ENCODE assay signal across 8 mouse cellular contexts in the genomic region with DNA sequence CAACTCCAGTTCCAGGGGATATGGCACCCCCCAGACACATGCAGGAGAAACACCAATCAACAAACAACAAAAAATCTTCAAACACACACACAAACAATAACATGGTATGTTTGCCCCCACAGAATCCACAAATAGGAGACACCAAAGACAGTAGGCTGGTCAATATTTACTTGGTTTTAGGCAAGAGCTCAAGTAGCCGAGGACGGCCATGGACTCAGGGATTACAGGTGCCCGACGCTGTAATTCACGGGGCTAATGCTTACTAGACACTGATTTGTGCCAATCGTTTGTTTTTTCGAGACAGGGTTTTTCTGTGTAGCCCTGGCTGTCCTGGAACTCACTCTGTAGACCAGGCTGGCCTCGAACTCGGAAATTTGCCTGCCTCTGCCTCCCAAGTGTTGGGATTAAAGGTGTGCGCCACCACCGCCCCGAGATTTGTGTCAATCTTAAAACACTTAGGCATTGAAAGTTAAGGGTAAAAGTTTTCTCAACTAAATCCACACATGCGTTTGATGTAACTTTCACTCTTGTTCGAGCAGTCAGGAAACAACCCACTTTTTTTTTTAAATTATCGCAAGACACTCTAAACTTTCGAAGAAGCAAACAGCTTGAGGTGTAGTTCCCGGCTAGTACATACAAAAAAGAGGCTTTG. TPM values are rescaled to one million over a fixed set of nuclear protein-coding genes. Genes with fewer than 3 reads are reported as not detected.
A peak's percentile ranks its signal among the peaks of the same experiment; 100 is the strongest.
DNase-seq lines count a peak whose midpoint lies in the region; ATAC-seq and TF ChIP-seq lines count a peak whose summit lies in the region.

No protein-coding gene starts in this region.

- DNase-seq in frontal cortex, adult 2 months (ENCODE audit: extremely low spot score in 1 of 2, low spot score in 1 of 2) = no peak
- DNase-seq in c-Kit-positive CD71-positive TER-119-positive erythroid progenitor cells, embryonic 14.5 days (ENCODE audit: low spot score) = no peak
- DNase-seq in kidney, postnatal 14 days = no peak

- WGBS in limb, embryonic 12.5 days = 39% methylated on average over 17 of the region's 17 CpGs
- 22% methylated on average over 17 of the region's 17 CpGs for WGBS in stomach, embryonic 14.5 days

- peak overlapping the region; percentile 100 for H3K9ac ChIP-seq in limb, embryonic 12.5 days (replicated peaks)
- peak overlapping the region; percentile 100 for H3K9ac ChIP-seq in stomach, embryonic 14.5 days (replicated peaks; ENCODE audit: low read depth, low read length)

- no peak for TF ChIP-seq CTCF in embryonic fibroblast, embryonic 13.5 days (IDR thresholded peaks at IDR 0.05; ENCODE audit: borderline replicate concordance, insufficient read depth, low read length)

- no peaks in the 10 kb centered on the region for H3K27me3 ChIP-seq in megakaryocyte, embryonic 14.5 days (replicated peaks)
- no peaks in the 10 kb centered on the region for H3K27me3 ChIP-seq in limb, embryonic 12.5 days
- no peaks in the 10 kb centered on the region for H3K27me3 ChIP-seq in stomach, embryonic 14.5 days (ENCODE audit: control insufficient read depth, insufficient read depth, low read length)

- H3K9me3 ChIP-seq in megakaryocyte, embryonic 14.5 days = no peaks in the 10 kb centered on the region
- peaks cover 3% of the 10 kb centered on the region; the same call in 1 of the 2 replicates for H3K9me3 ChIP-seq in limb, embryonic 12.5 days
- no peaks in the 10 kb centered on the region for H3K9me3 ChIP-seq in stomach, embryonic 14.5 days (ENCODE audit: control insufficient read depth, low read depth, low read length)

- H3K36me3 ChIP-seq in megakaryocyte, embryonic 14.5 days (replicated peaks; ENCODE audit: low read length) = peaks cover 10% of the 10 kb centered on the region
- peaks cover 25% of the 10 kb centered on the region for H3K36me3 ChIP-seq in limb, embryonic 12.5 days
- peaks cover 11% of the 10 kb centered on the region for H3K36me3 ChIP-seq in stomach, embryonic 14.5 days (ENCODE audit: control insufficient read depth, insufficient read depth, low read length)

- peak overlapping the region; percentile 99 for H3K4me3 ChIP-seq in megakaryocyte, embryonic 14.5 days (replicated peaks)
- H3K4me3 ChIP-seq in embryonic fibroblast, embryonic 13.5 days (ENCODE audit: insufficient read depth, low read length) = peak overlapping the region; percentile 97
- peak overlapping the region; percentile 96 for H3K4me3 ChIP-seq in limb, embryonic 12.5 days (replicated peaks)
- peak overlapping the region; percentile 96 for H3K4me3 ChIP-seq in stomach, embryonic 14.5 days (ENCODE audit: low read depth, low read length)

- peak overlapping the region; percentile 75; the same call in 1 of the 2 replicates for H3K27ac ChIP-seq in embryonic fibroblast, embryonic 13.5 days (ENCODE audit: insufficient read depth, low read length)
- peak overlapping the region; percentile 100; the same call in 1 of the 2 replicates for H3K27ac ChIP-seq in limb, embryonic 12.5 days
- no peak overlapping the region for H3K27ac ChIP-seq in stomach, embryonic 14.5 days (ENCODE audit: low read length)

- H3K4me2 ChIP-seq in limb, embryonic 12.5 days = peak overlapping the region; percentile 66
- H3K4me2 ChIP-seq in stomach, embryonic 14.5 days (replicated peaks; ENCODE audit: low read depth, low read length) = peak overlapping the region; percentile 53

- TF ChIP-seq POLR2A in embryonic fibroblast, embryonic 13.5 days (IDR thresholded peaks at IDR 0.05; ENCODE audit: low read depth, low read length) = no peak

- H3K4me1 ChIP-seq in megakaryocyte, embryonic 14.5 days = peaks cover 50% of the 10 kb centered on the region
- 0 out of 2 replicates have a peak, but pooled peaks cover 4% of the 10 kb centered on the region for H3K4me1 ChIP-seq in embryonic fibroblast, embryonic 13.5 days (ENCODE audit: control insufficient read depth, insufficient read depth, low read length)
- peaks cover 27% of the 10 kb centered on the region for H3K4me1 ChIP-seq in limb, embryonic 12.5 days (replicated peaks)
- peaks cover 15% of the 10 kb centered on the region for H3K4me1 ChIP-seq in stomach, embryonic 14.5 days (ENCODE audit: control insufficient read depth, insufficient read depth, low read length)

- ATAC-seq in megakaryocyte, adult 5-6 weeks (ENCODE audit: poor library complexity, severe bottlenecking) = no peak
- no peak for ATAC-seq in limb, embryonic 12.5 days (ENCODE audit: insufficient number of reproducible peaks, insufficient read depth, low FRiP score, low TSS enrichment, low read depth)
- no peak for ATAC-seq in stomach, embryonic 14.5 days (ENCODE audit: insufficient number of reproducible peaks, insufficient read depth, low FRiP score, low read depth)

RNA-seq across cellular contexts. Expression of a gene that starts 11.6 kb away (rescaled TPM):
- polyA plus RNA-seq in megakaryocyte, embryonic 14.5 days (2012; ENCODE audit: insufficient read depth, low replicate concordance) = 25.4 and 51.4 TPM in 2 replicates
- total RNA-seq in megakaryocyte, adult 5-6 weeks (2015) = 559 and 619 TPM in 2 replicates
- total RNA-seq in megakaryocyte, adult 5-6 weeks (2017) = 895 and 963 TPM in 2 replicates
- 97.8 and 164 TPM in 2 replicates for polyA plus RNA-seq in embryonic fibroblast, embryonic 13.5 days (2011; ENCODE audit: insufficient read length, low read depth, missing spikeins)
- 436 and 444 TPM in 2 replicates for polyA plus RNA-seq in limb, embryonic 12.5 days (2016; fragmentation: Nextera tagmentation; extraction: Ambion mirVana)
- 236 and 261 TPM in 2 replicates for polyA plus RNA-seq in stomach, embryonic 14.5 days (2014; fragmentation: Nextera tagmentation; extraction: Ambion mirVana)
- polyA plus RNA-seq in frontal cortex, adult 2 months (2012; rRNA removed) = 44.1 and 47.8 TPM in 2 replicates

RNA-seq across cellular contexts. Expression of a gene that starts 45.7 kb away (rescaled TPM):
- polyA plus RNA-seq in megakaryocyte, embryonic 14.5 days (2012; ENCODE audit: insufficient read depth, low replicate concordance) = 253 and 281 TPM in 2 replicates
- 402 and 461 TPM in 2 replicates for total RNA-seq in megakaryocyte, adult 5-6 weeks (2015)
- total RNA-seq in megakaryocyte, adult 5-6 weeks (2017) = 143 and 163 TPM in 2 replicates
- 590 and 652 TPM in 2 replicates for polyA plus RNA-seq in embryonic fibroblast, embryonic 13.5 days (2011; ENCODE audit: insufficient read length, low read depth, missing spikeins)
- polyA plus RNA-seq in limb, embryonic 12.5 days (2016; fragmentation: Nextera tagmentation; extraction: Ambion mirVana) = 393 and 402 TPM in 2 replicates
- 501 and 502 TPM in 2 replicates for polyA plus RNA-seq in stomach, embryonic 14.5 days (2014; fragmentation: Nextera tagmentation; extraction: Ambion mirVana)
- polyA plus RNA-seq in frontal cortex, adult 2 months (2012; rRNA removed) = 659 and 706 TPM in 2 replicates
